Mouse (Mus musculus): ENCODE data around the gene Taf1a. TPM values are rescaled to one million over a fixed set of nuclear protein-coding genes. Genes with fewer than 3 reads are reported as not detected.
"Not testable (repeated sequence)": the region's sequence is repeated elsewhere in the genome, so short reads cannot be mapped to it uniquely, and the experiment has no call there.

Taf1a gene
- 18.6 and 19.0 TPM in 2 replicates for polyA plus RNA-seq (2015; fragmentation: Nextera tagmentation; extraction: Ambion mirVana)

- Histone ChIP-seq H3K27me3 (replicated peaks) (0 out of 2 replicates have a peak, but pooled peaks cover 5% of the 10 kb centered on the region), H3K36me3 (peaks cover 4% of the 10 kb centered on the region), H3K9ac (peak within 1 kb of the TSS; percentile 21; the same call in 1 of the 2 replicates), H3K27ac (peak within 1 kb of the TSS; percentile 67; the same call in 1 of the 2 replicates), H3K4me2 (peak within 1 kb of the TSS; percentile 69), H3K4me1 (peaks cover 8% of the 10 kb centered on the region), H3K4me3 (replicated peaks) (peak within 1 kb of the TSS; percentile 68), H3K9me3 (no peaks in the 10 kb centered on the region)
- 5% methylated on average over 44 of the region's 44 CpGs for WGBS
- peak; percentile 99 for ATAC-seq (ENCODE audit: insufficient read depth, low FRiP score, low read depth)
Measured at GRCm38 (mm10) chr1:183388426-183389406, at the start of gene Taf1a. Gene Taf1a, plus strand, starts transcription at chr1:183388981.

- not testable (repeated sequence) for H3K9me3 ChIP-seq; H3K4me1 ChIP-seq; H3K27me3 ChIP-seq (replicated peaks); H3K4me3 ChIP-seq (replicated peaks); ATAC-seq (ENCODE audit: insufficient read depth, low FRiP score, low read depth); H3K27ac ChIP-seq; H3K9ac ChIP-seq; H3K4me2 ChIP-seq
- WGBS = 94% methylated on average over 1 of the region's 1 CpGs
- peaks cover 21% of the 10 kb centered on the region for H3K36me3 ChIP-seq
Measured at GRCm38 (mm10) chr1:183342902-183343301, 45.9 kb upstream of the Taf1a start.

DNA sequence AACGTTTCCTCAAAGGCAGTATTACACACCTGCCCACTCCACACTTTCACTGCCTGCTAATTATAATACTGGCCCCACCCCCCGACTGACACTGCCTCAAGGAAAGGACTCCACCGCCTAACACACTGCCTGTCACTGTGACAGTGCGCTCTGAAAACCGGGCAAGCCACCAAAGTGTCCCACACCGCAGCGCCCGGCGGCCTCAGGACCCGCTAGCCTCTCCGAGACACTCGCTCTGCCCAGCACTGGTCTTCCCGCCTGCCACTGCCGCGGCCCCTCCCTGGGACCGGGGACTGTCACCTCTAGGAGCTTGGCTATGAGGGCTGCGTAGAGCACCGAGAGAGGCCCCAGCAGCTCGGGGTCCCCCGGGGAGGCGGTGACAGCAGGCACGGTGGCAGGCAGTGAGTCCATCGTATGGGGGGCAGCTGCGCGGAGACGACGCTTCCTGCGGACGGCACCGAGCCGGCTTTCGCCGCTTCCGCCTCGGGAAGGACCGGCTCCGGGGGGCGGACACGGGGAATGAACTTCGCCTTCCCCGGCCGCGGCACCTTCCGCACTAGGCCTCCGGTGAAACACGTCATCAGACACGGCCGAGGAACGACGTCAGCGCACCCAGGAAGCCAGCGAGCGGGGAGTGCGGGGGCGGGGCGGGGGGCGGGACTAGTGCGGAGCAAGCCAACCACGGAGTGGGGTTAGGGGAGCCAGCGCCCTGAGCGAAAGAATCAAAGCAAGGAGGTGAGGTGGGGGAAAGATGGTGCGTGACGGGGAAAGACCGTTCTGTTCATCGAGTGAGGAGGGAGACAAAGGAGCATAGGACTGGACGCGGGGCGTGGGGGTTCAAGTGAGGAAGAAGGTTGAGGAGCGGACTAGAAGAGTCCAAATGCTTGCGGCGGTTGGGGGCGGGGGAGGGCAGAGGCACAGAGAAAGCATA lies 43.6 kb upstream of the Taf1a start:
- WGBS = under 1% methylated on average over 72 of the region's 72 CpGs
- peak overlapping the region; percentile 98 for H3K4me3 ChIP-seq (replicated peaks)
- ATAC-seq (ENCODE audit: insufficient read depth, low FRiP score, low read depth) = peak; percentile 96
- no peaks in the 10 kb centered on the region for H3K9me3 ChIP-seq
- H3K4me1 ChIP-seq = peaks cover 6% of the 10 kb centered on the region
- peak overlapping the region; percentile 85 for H3K27ac ChIP-seq
- H3K4me2 ChIP-seq = peak overlapping the region; percentile 90
- H3K27me3 ChIP-seq (replicated peaks) = no peaks in the 10 kb centered on the region
- H3K36me3 ChIP-seq = peaks cover 25% of the 10 kb centered on the region
- peak overlapping the region; percentile 98 for H3K9ac ChIP-seq

- peak overlapping the region; percentile 49 for H3K9ac ChIP-seq
- peaks cover 29% of the 10 kb centered on the region for H3K36me3 ChIP-seq
- H3K27me3 ChIP-seq (replicated peaks) = no peaks in the 10 kb centered on the region
- no peak for ATAC-seq (ENCODE audit: insufficient read depth, low FRiP score, low read depth)
- peaks cover 6% of the 10 kb centered on the region for H3K4me1 ChIP-seq
- WGBS = 3% methylated on average over 10 of the region's 10 CpGs
- H3K4me3 ChIP-seq (replicated peaks) = peak overlapping the region; percentile 98
- H3K9me3 ChIP-seq = no peaks in the 10 kb centered on the region
- peak overlapping the region; percentile 90 for H3K4me2 ChIP-seq
- peak overlapping the region; percentile 85 for H3K27ac ChIP-seq
Measured at GRCm38 (mm10) chr1:183345817-183346195, 43.0 kb upstream of the Taf1a start.

- whole genome bisulfite sequencing = 22% methylated on average over 6 of the region's 6 CpGs
- Histone ChIP-seq H3K27ac (no peak overlapping the region), H3K4me1 (peaks cover 6% of the 10 kb centered on the region), H3K9me3 (no peaks in the 10 kb centered on the region), H3K27me3 (replicated peaks) (no peaks in the 10 kb centered on the region), H3K4me3 (replicated peaks) (no peak overlapping the region), H3K9ac (no peak overlapping the region), H3K4me2 (no peak overlapping the region), H3K36me3 (peaks cover 30% of the 10 kb centered on the region)
- no peak for ATAC-seq (ENCODE audit: insufficient read depth, low FRiP score, low read depth)
Measured at GRCm38 (mm10) chr1:183349840-183350239, 38.9 kb upstream of the Taf1a start.

- Histone ChIP-seq H3K9me3 (no peaks in the 10 kb centered on the region), H3K4me1 (no peaks in the 10 kb centered on the region), H3K4me3 (replicated peaks) (no peak overlapping the region), H3K36me3 (peaks cover 46% of the 10 kb centered on the region), H3K27ac (no peak overlapping the region), H3K9ac (no peak overlapping the region), H3K27me3 (replicated peaks) (no peaks in the 10 kb centered on the region), H3K4me2 (no peak overlapping the region)
- ATAC-seq (ENCODE audit: insufficient read depth, low FRiP score, low read depth) = no peak
- 86% methylated on average over 3 of the region's 3 CpGs for WGBS
Measured at GRCm38 (mm10) chr1:183358901-183359300, 29.9 kb upstream of the Taf1a start.

DNA sequence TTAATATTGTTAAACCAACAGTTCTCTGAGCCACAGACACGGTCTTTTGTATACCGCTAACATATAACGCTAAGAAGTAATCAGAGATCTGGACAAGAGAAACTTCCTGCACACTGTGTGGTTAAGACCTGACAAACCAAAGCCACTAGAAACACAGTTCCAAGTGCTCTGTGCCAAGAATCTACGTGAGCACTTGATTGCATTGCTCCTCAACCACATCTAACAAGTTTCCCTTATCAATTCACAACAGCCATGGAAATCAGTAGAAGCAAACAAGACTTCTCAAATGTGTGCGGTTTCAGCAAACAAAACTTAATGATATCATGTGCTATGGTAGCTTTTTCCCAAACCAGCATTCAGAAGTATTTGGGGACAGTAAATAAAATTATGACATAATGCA lies 26.5 kb upstream of the Taf1a start:
- ATAC-seq (ENCODE audit: insufficient read depth, low FRiP score, low read depth) = no peak
- Histone ChIP-seq H3K4me2 (no peak overlapping the region), H3K27ac (no peak overlapping the region), H3K9ac (no peak overlapping the region), H3K27me3 (replicated peaks) (no peaks in the 10 kb centered on the region), H3K4me1 (no peaks in the 10 kb centered on the region), H3K36me3 (peaks cover 48% of the 10 kb centered on the region), H3K4me3 (replicated peaks) (no peak overlapping the region), H3K9me3 (no peaks in the 10 kb centered on the region)
- WGBS = 69% methylated on average over 5 of the region's 5 CpGs

DNA sequence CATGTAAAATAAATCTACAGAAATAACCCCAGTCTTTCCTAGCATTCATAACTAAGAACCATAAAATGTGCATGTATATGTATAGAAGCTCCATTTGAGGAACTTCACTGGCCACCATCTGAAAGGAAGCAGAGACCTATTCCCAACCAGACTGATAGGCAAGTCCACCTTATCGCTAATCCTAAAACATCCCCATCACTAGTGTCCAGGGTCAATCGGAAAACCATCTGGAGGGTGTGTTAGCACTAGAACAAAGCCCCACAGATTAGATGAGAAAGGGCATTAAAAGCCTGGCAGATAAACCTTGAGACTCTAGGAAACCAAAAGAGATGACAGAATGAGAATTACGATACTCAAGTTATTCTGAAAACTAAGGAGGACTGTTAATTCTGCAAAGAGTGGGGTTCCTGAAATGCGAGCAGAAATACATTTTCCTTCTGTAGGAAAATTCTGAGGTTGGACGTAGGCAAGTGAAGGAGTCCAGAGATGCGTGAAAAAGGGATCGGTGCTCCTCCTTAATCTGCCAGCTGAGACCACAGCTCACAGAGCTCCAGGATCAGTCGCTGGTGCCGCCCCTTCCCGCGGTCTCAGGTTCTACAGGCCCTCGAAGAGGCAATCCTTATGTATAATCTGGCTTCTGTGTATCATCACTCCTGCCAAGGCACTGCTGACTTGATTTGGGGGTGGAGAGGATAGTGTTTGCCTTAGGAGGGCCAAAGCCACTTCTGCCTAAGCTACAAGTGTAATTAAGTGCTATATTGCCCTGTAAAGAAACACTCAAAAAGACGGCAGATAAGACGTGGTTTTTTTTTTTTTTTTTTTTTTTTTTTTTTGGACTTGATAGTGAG lies 25.8 kb upstream of the Taf1a start:
- no peak overlapping the region for H3K4me3 ChIP-seq (replicated peaks)
- H3K27me3 ChIP-seq (replicated peaks) = no peaks in the 10 kb centered on the region

GRCm38 (mm10) chr1:183363577-183363867 lies 25.3 kb upstream of the Taf1a start:
- no peak overlapping the region for H3K4me2 ChIP-seq
- no peak overlapping the region for H3K4me3 ChIP-seq (replicated peaks)
- peaks cover 8% of the 10 kb centered on the region; the same call in 1 of the 2 replicates for H3K4me1 ChIP-seq
- no peak overlapping the region for H3K9ac ChIP-seq
- 87% methylated on average over 5 of the region's 5 CpGs for WGBS
- no peaks in the 10 kb centered on the region for H3K27me3 ChIP-seq (replicated peaks)
- H3K27ac ChIP-seq = no peak overlapping the region
- H3K36me3 ChIP-seq = peaks cover 36% of the 10 kb centered on the region
- ATAC-seq (ENCODE audit: insufficient read depth, low FRiP score, low read depth) = no peak
- no peaks in the 10 kb centered on the region for H3K9me3 ChIP-seq

More for the DNA sequence above, 25.8 kb upstream of the Taf1a start:
- no peak for ATAC-seq (ENCODE audit: insufficient read depth, low FRiP score, low read depth)
- 80% methylated on average over 14 of the region's 14 CpGs for WGBS
- Histone ChIP-seq H3K9me3 (no peaks in the 10 kb centered on the region), H3K4me1 (peaks cover 2% of the 10 kb centered on the region; the same call in 1 of the 2 replicates), H3K36me3 (peaks cover 41% of the 10 kb centered on the region), H3K4me2 (no peak overlapping the region), H3K9ac (no peak overlapping the region), H3K27ac (no peak overlapping the region)

DNA sequence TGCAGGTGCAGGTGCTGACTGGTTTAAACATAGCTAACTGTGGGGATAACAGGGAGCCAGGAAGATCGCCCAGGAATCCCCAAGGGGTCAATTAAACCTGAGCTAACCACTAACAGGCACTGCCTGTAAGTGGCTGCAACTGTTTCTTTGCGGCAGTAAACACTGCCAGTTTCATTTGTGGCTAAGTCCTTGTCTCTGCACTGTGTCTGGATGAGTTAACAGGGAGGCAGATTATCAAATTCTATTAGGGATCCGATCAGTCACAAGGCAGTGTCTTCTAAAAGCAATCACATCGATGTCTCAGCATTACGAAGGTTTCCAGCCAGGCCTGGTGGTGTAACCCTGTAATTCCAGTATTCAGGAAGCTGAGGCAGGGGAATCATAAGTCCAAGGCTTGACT lies 22.4 kb upstream of the Taf1a start:
- H3K9me3 ChIP-seq = no peaks in the 10 kb centered on the region
- H3K9ac ChIP-seq = no peak overlapping the region
- no peak overlapping the region for H3K27ac ChIP-seq
- H3K4me3 ChIP-seq (replicated peaks) = no peak overlapping the region
- no peaks in the 10 kb centered on the region for H3K27me3 ChIP-seq (replicated peaks)
- 91% methylated on average over 5 of the region's 5 CpGs for WGBS
- no peak for ATAC-seq (ENCODE audit: insufficient read depth, low FRiP score, low read depth)
- H3K4me1 ChIP-seq = peaks cover 12% of the 10 kb centered on the region; the same call in 1 of the 2 replicates
- no peak overlapping the region for H3K4me2 ChIP-seq
- peaks cover 26% of the 10 kb centered on the region for H3K36me3 ChIP-seq

Measured in stomach, embryonic 15.5 days (tissue).